Mouse (Mus musculus) E14TG2a.4 (cell line): ENCODE data around the gene Obsl1.

Source experiments
- CTCF ChIP-seq: conservative IDR thresholded peaks from 2 replicates; pipeline ENCODE4 v1.5.1; 2014; ENCODE audit warnings: low read length
- NANOG ChIP-seq: IDR thresholded peaks from 2 replicates; pipeline ENCODE4 v1.6.1; 2014; ENCODE audit warnings: borderline replicate concordance, low read length, mixed read lengths

DNA sequence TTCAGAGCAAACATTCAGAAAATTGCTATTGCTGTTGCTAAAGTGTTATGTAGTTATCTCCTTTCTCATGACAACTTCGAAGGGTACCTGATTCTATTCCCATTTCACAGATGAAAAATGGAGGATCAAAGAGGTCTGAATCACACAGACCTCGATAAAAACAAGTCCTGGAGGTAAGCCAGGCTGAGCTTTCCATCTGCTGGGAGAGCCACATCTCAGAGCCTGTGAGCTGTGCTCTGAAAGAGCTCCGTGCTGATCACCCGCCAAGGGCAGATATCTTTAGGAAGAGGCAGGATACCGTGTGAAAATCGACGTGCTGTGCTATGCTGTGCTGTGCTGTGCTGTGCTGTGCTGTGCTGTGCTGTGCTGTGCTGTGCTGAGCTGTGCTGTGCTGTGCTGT, 46.0 kb downstream of the Obsl1 start:
- TF ChIP-seq CTCF (no peak), NANOG (no peak)
